Mouse (Mus musculus) heart, postnatal 10 days (tissue): ENCODE data around the gene Tmem41b. TPM values are rescaled to one million over a fixed set of nuclear protein-coding genes. Genes with fewer than 3 reads are reported as not detected.

Source experiments
- DNase-seq, 2 experiments: peaks; one replicate each; pipeline ENCODE4 v3.0.0; 2021
- intact Hi-C: fragments of 180-260 bp; cut with DNase I; formaldehyde crosslinking; loops from one replicate; pipeline ENCODE4 v1.15.1; 2025
- total RNA-seq, 2 experiments: library from RNA; stranded (reverse); gene quantifications; 2 replicates each; pipeline ENCODE4 v1.2.3; 2021

The Tmem41b gene
- 10 to 100 TPM; 51.5 to 60.6 TPM for total RNA-seq

- intact Hi-C loops, result loop anchor here (5.0 kb wide), 1 partner anchor 76 kb away; the partner anchor contains the start of gene Zfp143
- DNase-seq, result peak; percentile 24 to 34
Measured at GRCm38 (mm10) chr7:109986775-109987174, at the start of gene Tmem41b. TSS of gene Tmem41b (minus strand) at chr7:109986929.

- DNase-seq, result no peak
- intact Hi-C loops, result no loop called here
Measured at GRCm38 (mm10) chr7:110030342-110030741, 43.6 kb upstream of the Tmem41b start.

- no peak for DNase-seq
- intact Hi-C loops, result no loop called here
Measured at GRCm38 (mm10) chr7:110028826-110029225, 42.1 kb upstream of the Tmem41b start.

- intact Hi-C loops, result no loop called here
- DNase-seq, result no peak
Measured at GRCm38 (mm10) chr7:110026594-110026993, 39.9 kb upstream of the Tmem41b start.

GRCm38 (mm10) chr7:110023553-110023952, 36.8 kb upstream of the Tmem41b start:
- no peak for DNase-seq

GRCm38 (mm10) chr7:110018631-110019482, 32.1 kb upstream of the Tmem41b start:
- DNase-seq, result peak; percentile 82 to 86
- intact Hi-C loops, result loop anchor here (2.0 kb wide), 1 partner anchor 26 kb away; no protein-coding TSS in a partner anchor

More at GRCm38 (mm10) chr7:110023553-110023952, 36.8 kb upstream of the Tmem41b start:
- intact Hi-C loops, result no loop called here

GRCm38 (mm10) chr7:110018117-110018630, 31.4 kb upstream of the Tmem41b start, which contains the start of gene Ipo7:
TSS of gene Ipo7 (plus strand) at chr7:110018274.
- DNase-seq, result peak; percentile 96 to 97
- intact Hi-C loops, result loop anchor here (2.0 kb wide), 1 partner anchor 25 kb away; no protein-coding TSS in a partner anchor

- DNase-seq, result no peak
- intact Hi-C loops, result no loop called here
Measured at GRCm38 (mm10) chr7:110014272-110014671, 27.5 kb upstream of the Tmem41b start.

GRCm38 (mm10) chr7:110011417-110011816, 24.7 kb upstream of the Tmem41b start:
- DNase-seq, result no peak
- intact Hi-C loops, result no loop called here

GRCm38 (mm10) chr7:110009084-110009483, 22.4 kb upstream of the Tmem41b start:
- DNase-seq, result no peak
- intact Hi-C loops, result no loop called here

GRCm38 (mm10) chr7:110008513-110008912, 21.8 kb upstream of the Tmem41b start:
- no peak for DNase-seq
- intact Hi-C loops, result no loop called here

GRCm38 (mm10) chr7:110006471-110007195, 19.9 kb upstream of the Tmem41b start:
- no peak for DNase-seq
- intact Hi-C loops, result no loop called here

GRCm38 (mm10) chr7:110005976-110006375, 19.2 kb upstream of the Tmem41b start:
- intact Hi-C loops, result no loop called here
- no peak for DNase-seq

- peak; percentile 60 to 66 for DNase-seq
- intact Hi-C loops, result no loop called here
Measured at GRCm38 (mm10) chr7:110002968-110003367, 16.2 kb upstream of the Tmem41b start.

- intact Hi-C loops, result no loop called here
- DNase-seq, result no peak
Measured at GRCm38 (mm10) chr7:110002092-110002491, 15.4 kb upstream of the Tmem41b start.

- no peak for DNase-seq
- intact Hi-C loops, result no loop called here
Measured at GRCm38 (mm10) chr7:109998388-109998787, 11.7 kb upstream of the Tmem41b start.

GRCm38 (mm10) chr7:109993157-109993959, 6.6 kb upstream of the Tmem41b start:
- peak; percentile 82 to 84 for DNase-seq
- intact Hi-C loops, result loop anchor here (2.0 kb wide), 1 partner anchor 25 kb away; the partner anchor contains the start of gene Ipo7

- intact Hi-C loops, result no loop called here
Measured at GRCm38 (mm10) chr7:109991286-109991685, 4.6 kb upstream of the Tmem41b start.

GRCm38 (mm10) chr7:109986133-109986669, 528 bp downstream of the Tmem41b start:
- intact Hi-C loops, result loop anchor here (5.0 kb wide), 1 partner anchor 76 kb away; the partner anchor contains the start of gene Zfp143

More at GRCm38 (mm10) chr7:109991286-109991685, 4.6 kb upstream of the Tmem41b start:
- no peak for DNase-seq

More at GRCm38 (mm10) chr7:109986133-109986669, 528 bp downstream of the Tmem41b start:
- DNase-seq, result peak; percentile 100
